Mouse (Mus musculus) right cerebral cortex, postnatal 36 days (tissue): Measurements from ENCODE around the gene Prr5.

Source experiments
- DNase-seq, 2 experiments: peaks; one replicate each; pipeline ENCODE4 v3.0.0; 2022; ENCODE audit warnings: low spot score in 2 of 2, mixed read lengths in 1 of 2

Prr5 gene

DNA sequence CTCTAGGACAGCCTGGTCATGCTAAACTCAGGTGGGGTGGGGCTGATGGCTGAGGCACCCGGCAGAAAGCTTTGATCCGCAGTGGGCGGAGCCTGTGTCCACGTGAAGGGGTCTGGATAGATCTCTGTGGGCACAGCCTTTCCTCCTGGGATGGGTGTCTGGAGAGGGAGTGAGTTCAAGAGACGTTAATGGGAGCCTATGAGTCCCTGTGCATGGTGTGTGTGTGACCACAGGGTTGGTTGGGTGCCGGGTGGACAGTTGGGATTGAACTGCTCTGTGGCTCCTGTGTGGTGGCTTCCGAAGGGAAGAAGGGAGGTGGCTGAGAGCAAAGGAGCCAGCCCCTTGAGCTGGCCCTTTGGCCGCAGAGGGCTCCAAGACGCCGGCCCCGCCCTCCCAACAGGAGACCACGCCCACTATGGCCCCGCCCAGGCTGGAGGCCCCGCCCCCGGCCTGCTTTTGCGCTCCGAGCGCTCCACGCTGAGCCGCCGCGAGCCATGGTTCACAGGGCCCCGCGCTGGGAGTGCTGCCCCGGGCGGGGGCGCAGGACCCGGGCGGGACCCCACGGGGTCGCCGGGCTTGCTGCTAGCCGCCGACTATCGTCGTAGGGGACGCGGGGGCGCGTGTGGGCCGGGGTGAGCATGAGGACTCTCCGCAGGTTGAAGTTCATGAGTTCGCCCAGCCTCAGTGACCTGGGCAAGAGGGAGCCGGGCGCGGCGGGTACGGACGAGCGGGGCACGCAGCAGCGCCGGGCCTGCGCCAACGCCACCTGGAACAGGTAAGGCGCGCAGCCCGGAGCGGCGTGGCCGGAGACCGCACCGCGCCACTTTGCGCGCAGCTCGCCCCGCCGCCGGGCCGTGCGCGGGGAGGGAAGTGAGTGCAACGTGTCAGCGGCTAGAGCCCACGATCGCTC is 11.4 kb downstream of the Prr5 start:
- no peak for DNase-seq

DNA sequence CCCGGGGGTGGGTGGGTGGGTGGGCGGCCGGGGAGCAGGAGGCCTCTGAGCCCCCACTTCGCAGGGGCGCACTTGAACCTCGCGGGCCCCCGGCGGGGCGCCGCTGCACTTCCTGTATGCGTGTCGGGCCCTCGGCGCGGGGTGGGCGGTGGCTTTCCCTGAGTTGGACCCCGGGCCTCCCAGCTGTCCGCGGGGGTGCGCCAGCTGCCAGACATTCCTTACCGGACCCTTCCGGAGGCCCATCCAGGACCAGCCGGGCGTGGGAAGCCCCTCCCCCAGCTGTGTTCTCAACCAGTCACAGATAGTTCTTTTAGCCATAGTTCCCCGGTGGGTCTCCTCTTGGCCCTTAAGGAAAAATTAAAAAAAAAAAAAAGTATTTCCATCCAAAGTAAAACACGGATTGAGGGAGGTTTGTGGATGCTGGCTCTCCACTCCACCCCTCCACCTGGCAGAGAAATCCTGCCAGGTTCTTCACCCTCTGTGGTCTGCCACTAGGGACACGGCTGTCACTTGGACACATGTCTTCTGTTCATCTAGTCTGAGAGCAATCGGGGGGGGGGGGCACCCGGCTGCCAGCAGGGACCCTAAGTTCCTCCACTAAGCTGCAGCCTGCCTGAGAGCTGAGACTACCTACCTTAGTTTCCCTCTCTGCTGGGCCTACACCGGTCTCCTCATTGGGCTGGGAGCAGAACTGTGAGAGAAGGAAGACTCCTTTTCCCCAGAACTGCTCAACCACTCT is 12.2 kb downstream of the Prr5 start:
- DNase-seq, result no peak

GRCm38 (mm10) chr15:84682206-84682605 is 12.8 kb downstream of the Prr5 start:
- DNase-seq, result no peak

DNA sequence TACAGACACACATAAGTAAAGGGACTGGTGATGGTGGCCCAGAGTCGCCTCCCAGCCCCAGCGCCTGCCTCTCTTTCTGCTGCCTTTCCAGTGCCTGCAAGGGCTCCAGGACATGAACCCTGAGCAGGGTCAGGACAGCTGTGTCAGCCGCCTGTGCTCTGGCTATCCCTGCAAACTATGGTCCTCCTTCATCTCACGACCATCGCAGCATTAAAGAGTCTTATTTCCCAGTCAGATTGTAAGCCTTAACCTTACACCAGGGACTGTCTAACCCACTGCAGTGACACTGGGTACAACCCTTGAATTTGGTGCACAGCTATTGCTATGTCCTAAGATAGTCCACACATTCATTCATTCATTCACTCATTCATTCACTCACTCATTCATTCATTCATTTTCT is 13.4 kb downstream of the Prr5 start:
- DNase-seq, result no peak

GRCm38 (mm10) chr15:84684520-84684919 is 15.1 kb downstream of the Prr5 start:
- no peak for DNase-seq

GRCm38 (mm10) chr15:84685417-84685816 is 16.0 kb downstream of the Prr5 start:
- DNase-seq, result no peak

GRCm38 (mm10) chr15:84687904-84688303 is 18.5 kb downstream of the Prr5 start:
- DNase-seq, result no peak

- no peak for DNase-seq
Observed at GRCm38 (mm10) chr15:84689356-84689755, 19.9 kb downstream of the Prr5 start.

GRCm38 (mm10) chr15:84691513-84691912 is 22.1 kb downstream of the Prr5 start:
- DNase-seq, result no peak

GRCm38 (mm10) chr15:84692645-84693044 is 23.2 kb downstream of the Prr5 start:
- no peak for DNase-seq

GRCm38 (mm10) chr15:84696021-84696420 is 26.6 kb downstream of the Prr5 start:
- DNase-seq, result no peak

- DNase-seq, result peak; percentile 56 to 63
Observed at GRCm38 (mm10) chr15:84697611-84698011, 28.2 kb downstream of the Prr5 start.

- no peak for DNase-seq
Observed at GRCm38 (mm10) chr15:84698189-84698588, 28.8 kb downstream of the Prr5 start.

- DNase-seq, result no peak
Observed at GRCm38 (mm10) chr15:84700147-84700794, 30.9 kb downstream of the Prr5 start.

DNA sequence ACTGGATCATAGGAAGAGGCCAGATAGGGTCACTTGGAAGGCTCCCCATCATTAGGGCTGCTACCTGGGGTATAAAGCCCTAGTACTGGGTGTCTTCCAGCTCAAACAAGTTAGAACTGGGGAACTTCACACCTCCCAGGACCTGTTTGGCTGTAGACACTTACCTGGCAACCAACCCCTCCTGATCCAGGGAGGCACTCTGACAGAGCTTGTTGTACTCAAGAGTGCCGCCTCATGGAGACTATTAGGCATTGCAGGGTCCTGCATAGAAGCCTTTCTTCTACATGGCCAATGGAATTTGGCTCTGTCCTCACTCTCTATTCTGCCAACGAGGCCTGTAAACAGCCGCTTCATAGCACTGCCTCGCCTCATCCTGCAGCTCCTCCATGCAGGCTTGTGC is 32.5 kb downstream of the Prr5 start:
- DNase-seq, result no peak

DNA sequence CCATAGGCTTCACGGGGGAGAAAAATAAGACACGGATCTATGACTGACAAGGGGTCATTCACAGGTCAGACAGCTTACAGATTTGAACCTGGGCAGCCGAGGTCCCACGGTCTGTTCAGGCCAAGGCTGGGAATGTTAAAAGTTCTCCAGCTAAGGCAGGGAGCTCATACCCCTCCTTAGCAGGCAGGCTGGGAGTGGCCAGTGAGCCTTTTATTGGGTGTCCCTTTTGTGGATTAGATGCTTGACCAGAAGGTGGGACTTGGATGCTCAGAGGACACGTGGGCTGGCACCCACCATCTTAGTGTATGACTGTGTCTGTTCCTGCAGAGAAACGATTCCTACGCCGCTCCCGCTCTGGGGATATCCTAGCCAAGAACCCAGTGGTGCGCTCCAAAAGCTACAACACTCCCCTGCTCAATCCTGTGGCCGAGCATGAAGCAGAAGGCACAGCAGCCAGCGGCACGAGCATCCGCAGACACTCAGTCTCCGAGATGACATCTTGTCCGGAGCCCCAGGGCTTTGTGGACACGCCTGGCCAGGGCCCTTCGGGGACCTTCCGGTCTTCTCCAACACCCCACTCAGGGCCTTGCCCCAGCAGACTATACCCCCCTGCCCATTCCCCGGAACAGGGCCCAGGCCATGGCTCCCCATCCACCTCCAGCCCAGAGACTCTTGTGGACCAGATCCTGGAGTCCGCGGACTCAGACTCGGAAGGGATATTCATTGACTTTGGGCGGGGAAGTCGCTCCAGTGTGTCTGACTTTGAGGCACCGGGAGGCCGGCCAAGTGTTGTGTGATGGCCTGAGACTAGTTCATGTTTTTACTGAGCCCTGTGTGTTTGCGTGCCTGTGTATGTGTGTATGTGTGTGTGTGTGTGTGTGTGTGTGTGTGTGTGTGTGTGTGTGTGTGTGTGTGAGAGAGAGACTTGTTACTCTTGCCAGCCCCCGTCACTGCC is 33.2 kb downstream of the Prr5 start:
- no peak for DNase-seq

DNA sequence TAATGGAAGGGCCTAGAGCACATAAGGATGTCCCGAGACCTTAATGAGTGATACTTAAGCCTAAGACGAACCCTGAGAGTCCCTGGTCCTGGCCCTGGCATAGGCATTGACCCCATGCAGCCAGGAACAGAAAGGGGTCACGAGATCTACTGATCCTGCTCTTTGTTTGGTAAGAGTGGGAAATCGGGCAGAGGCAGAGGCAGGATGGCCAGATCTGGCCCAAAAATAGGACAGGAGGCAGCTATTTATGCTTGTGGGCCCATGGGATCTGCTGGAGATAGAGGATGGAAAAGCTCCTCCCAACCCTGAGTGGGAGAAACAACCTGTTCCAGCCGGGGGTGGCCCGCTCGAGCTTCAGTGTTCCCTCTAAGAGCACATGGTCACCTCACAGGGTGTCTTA is 34.6 kb downstream of the Prr5 start:
- DNase-seq, result no peak

DNA sequence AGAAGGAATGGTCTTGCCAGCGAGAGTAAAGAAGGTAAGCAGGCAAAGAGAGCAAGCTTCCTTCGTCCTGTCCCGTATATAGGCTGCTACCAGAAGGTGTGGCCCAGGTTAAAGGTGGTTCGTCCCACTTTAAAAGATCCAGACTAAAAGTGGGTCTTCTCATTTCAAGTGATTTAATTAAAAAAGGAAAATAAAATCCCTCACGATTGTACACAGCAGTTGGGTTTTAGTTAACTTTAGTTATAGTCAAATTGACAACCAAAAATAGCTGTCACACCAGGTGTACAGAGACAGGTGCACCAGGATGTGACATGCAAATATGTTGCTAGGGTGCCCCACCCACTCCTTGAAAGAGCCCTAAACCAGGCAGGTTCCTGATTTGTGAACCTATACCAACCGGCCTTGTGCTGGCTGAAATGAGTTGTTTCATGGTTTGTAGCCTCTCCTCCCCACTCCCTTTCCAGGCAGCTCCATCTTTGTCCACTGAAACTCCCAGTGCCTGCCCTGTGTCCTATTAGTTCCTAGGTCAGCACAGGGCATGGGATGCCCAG is 36.0 kb downstream of the Prr5 start:
- DNase-seq, result no peak

DNA sequence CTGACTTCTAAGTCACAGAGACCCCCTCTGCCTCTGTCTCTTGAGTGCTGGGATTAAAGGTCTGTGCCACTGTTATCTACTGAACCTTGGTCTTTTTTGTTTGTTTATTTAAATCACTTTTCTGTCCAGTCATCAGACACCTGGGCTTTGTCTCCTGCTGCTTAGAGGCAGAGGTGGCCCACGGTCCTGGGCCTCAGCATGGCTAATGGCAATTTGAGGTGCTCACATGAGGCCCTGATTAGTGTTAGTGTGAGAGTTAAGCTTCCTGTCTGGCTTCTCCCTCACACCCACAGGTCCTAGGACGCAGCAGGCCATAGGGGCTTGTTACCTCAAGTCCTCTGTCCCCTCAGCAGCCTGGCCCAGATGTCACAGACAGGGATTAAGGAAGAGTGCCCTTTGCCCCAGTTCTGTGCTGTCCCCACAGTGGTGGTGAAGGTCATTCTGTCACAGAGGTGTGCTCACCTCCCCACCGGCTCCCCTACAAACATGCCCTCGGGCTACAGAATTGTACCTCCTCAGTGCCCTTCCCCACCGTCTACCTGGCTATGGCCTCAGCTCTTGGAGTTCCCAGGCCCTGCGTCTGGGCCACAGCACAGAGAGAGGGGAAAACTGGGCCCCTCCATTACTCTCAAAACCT is 37.7 kb downstream of the Prr5 start:
- no peak for DNase-seq

DNA sequence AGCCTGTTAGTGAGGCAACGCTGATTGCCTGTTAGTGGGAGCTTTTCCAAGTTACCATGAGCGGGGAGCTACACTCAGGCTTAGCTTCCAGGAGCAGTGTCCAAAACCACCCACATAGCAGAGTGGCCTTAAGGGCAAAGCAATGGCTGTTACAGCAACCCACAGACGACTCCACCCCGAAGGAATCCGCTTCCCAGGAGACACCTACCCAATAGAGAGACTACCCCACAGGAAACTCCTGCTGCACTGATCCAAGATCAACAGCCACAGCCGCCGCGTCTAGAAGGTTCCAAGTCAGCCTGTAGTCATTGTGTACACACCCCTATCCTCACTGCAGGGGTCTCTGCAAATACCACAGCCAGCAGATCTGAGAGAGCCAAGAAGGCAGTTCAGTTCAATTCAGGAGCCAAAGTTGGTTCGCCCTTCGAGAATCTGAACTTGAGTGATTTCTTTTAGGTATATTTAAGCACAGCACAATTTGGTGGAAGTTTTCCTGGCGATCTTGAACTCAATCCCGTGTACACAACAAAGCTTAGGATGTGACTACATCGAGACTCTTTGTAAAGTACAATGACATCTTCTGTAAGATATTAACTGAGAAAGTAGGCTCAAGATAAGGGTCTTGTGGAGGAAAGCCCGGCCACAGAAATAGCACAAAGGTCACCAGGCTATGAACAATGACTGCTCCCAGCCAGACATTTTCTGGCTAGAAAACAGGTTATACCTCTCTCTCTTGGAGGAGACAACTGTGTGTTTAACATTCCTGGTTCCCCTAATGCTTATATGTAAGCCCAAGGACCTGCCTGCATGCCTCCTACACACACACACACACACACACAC is 43.4 kb downstream of the Prr5 start:
- DNase-seq, result no peak
